Mouse (Mus musculus) c-Kit-positive CD71-positive TER-119-positive erythroid progenitor cells, embryonic 14.5 days (primary cell): Measurements from ENCODE around the gene Trp73.
A peak's percentile ranks its signal among the peaks of the same experiment; 100 is the strongest.

ENCODE experiments used
- DNase-seq: peaks from one replicate; pipeline ENCODE4 v3.0.0-alpha.2; 2013; ENCODE audit warnings: low spot score

The Trp73 gene

DNA sequence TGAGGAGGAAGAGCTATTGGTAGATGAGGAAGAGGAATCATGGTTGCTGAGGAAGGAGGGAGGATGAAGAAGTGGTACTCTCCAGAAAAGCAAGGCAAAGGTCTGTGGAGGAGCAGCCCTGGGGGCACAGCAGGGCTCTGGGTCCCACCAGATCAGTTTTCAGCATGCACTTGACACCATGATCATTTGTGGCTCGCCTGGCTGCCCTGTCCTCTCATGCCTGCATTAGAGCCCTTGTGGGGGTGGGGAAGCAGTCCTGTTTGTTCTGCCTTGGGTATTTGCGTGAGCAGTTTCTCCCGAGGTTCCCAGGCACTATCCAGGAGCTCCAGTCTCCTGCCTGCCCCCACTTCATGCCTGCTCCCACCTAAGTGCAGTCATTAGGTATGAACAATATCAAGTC lies 102.9 kb downstream of the Trp73 start:
- DNase-seq: no peak

DNA sequence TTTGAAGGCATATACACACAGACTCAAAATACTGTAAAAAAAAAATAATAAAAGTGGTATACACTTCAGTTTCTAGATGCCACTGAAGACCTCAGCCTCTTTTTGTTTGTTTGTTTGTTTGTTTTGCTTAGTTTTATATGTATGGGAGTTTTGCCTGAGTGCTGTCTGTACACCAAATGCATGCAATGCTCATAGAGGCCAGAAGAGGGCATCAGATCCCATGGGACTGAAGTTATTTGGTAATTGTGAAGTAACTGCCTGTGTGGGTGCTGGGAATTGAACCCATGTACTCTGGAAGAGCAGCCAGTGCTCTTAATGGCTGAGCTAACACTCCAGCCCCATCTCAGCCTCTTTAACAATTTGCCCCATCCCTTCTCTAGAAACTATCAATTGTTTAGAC lies 111.4 kb downstream of the Trp73 start:
- DNase-seq: peak; percentile 48

DNA sequence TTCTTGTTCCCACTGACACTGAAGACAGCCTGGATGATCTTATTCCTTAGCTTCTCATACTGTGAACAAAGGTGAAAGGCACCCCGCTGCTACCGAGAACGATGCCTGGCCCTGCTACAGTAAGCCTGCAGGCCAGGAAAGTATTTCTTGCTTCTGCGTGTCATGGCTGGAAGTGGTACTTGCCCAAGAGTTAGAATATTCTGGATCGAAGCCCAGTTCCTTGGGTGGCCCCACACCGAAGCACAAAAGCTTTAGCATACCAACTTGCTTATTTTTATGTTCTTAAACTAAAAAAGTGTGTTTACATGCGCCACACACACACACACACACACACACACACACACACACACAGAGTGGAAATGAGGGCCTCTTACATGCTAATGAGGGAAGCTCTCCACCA lies 111.9 kb downstream of the Trp73 start:
- DNase-seq: no peak

DNA sequence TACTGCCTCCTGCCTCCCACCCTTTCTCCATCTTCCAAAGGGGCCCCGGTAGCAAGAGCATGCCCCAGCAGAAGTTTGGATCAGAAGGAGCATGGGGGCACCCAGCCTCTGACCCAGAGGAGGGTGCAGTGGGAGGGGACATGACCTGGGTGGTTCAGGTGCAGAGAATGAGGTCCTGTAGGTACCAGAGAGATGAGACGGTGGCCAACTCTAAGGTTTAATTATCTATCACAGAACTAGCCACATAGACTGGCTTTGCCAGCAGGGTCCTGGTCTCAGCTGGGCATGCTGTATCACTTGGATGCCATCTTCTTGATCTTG lies 113.6 kb downstream of the Trp73 start:
- DNase-seq: no peak

DNA sequence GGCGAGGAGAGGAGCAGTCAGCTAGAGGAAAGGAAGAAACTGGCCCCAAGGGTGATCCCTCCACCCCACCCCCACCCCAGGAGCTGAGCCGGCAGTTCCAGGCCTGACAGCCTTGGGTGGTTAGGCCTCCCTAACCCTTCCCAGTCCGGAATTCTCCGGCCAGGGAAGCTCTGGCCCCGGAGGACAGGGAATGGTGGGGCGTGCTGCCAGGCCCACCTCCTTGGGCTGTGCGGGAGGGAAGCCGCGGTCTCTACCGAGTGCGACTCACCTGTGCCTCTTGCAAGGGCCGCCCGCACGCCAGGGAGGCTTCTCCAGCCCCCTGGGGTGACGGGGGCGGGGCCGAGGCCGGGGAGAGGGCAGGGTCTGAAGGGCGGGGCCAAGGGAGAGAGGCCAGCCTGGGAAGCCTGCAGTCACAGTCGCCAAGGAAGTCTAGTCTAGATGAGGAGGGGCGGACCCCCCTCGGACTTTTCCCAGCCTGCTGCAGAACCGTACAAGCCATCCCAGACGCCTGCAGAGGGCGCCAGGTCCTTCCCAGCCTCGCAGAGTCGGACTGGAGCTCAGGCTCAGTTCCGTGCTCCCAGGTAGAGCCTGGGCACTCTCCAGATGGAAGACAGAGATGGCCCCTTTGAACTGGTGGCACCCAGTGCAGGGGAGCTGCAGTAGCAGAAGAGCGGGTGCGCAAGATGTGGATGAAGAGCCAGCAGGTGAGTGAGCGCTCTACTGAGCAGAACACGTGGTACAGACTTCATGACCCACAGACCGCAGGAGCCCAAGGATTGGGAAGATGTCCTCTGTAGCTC lies 114.2 kb downstream of the Trp73 start, which contains the start of gene Smim1:
Gene Smim1 (minus strand): TSS at position 590 of the 800 bp plus-strand sequence.
- peak; percentile 82 for DNase-seq

- peak; percentile 67 for DNase-seq
These were observed 115.1 kb downstream of the Trp73 start for GRCm38 (mm10) chr4:154024729-154025521.

- peak; percentile 88 for DNase-seq
These were observed 116.0 kb downstream of the Trp73 start for GRCm38 (mm10) chr4:154023754-154024601.

DNA sequence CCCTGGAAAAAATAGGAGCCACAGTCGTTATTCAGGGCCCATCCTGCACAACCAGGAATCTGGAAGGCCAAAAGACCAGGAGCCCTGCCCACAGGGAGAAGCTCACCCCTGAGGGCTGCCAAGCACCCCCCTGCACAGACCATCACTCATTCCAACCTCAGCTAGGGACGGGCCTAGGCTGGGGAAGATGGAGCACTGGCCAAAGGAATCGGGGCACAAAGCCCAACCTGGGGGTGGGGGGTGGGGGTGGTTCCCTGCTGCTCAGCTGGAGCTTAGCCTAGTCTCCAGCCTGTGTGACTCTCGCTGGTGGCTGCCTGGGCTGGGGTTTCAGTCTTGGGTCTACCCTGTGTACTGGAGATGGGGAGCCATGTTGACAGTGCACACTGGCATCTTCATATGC lies 117.2 kb downstream of the Trp73 start:
- DNase-seq: no peak

- DNase-seq: no peak
These were observed 117.6 kb downstream of the Trp73 start for GRCm38 (mm10) chr4:154022407-154022806.

GRCm38 (mm10) chr4:154021432-154021831 lies 118.6 kb downstream of the Trp73 start:
- DNase-seq: no peak

GRCm38 (mm10) chr4:154019571-154019970 lies 120.4 kb downstream of the Trp73 start:
- DNase-seq: peak; percentile 57

GRCm38 (mm10) chr4:154015476-154015875 lies 124.5 kb downstream of the Trp73 start:
- no peak for DNase-seq

DNA sequence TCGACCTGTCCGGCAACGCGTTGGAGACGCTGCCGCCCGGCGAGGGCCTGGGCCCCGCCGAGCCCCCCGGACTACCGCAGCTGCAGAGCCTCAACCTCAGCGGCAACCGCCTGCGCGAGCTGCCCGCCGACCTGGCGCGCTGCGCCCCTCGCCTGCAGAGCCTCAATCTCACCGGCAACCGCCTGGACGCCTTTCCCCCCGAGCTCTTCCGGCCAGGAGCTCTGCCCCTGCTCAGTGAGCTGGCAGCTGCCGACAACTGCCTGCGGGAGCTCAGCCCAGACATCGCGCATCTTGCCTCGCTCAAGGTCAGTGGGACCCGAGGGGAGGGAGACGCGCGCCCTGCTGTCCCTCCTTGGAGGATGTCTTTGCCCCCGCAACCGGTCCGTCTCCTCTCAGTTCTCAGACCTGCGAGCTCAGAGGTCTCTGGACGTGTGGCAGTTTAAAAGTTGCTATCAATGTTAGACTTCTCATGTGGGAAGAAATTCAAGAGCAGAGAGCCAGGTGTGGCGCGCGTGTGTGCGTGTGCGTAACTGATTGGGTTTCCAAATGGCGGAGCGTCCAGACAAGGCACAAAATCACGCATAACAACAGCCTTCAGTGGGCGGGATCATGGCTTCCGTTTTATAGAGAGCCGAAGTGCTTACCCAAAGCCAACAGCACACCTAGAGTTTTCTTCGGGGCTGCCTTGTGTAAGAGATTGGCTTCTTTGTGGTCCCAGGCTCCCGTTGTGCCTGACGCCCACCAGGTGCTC lies 127.7 kb downstream of the Trp73 start:
- DNase-seq: no peak

DNA sequence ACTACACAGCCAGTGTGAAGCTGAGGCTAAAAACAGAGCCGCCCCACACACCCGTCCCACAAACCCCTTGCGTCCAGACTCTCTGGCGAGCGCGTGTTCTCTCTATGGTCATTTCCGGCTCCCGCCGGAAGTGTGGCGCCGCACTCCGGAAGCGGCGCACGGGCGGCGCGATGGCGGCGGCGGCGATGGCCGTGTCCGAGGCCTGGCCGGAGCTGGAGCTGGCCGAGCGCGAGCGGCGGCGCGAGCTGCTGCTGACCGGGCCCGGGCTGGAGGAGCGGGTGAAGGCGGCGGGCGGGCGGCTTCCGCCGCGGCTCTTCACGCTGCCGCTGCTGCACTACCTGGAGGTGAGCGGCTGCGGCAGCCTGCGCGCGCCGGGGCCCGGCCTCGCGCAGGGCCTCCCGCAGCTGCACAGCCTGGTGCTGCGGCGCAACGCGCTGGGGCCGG lies 128.3 kb downstream of the Trp73 start, which contains the start of gene Lrrc47:
Gene Lrrc47 (plus strand): TSS at position 86 of the 444 bp plus-strand sequence.
- DNase-seq: peak; percentile 73

- no peak for DNase-seq
These were observed 128.9 kb downstream of the Trp73 start for GRCm38 (mm10) chr4:154010907-154011645.

DNA sequence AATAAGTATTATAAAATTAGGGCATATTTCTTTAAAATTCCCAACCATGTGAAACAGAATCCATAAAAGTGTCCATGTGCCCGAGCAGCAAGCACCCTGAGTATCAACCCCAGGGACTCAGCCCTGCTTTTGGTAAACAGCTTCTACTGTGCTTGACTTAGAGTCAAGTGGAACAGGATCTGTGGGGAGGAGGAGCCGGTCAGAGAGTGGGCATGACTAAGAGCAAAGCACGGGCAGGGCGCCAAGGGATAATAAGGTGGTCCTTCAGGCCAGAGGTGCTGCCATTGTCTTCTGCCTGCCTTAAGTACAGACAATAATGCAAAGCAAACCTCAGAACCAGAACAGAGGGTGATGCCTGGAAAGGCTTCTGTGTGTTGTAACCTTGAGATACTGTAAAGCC lies 132.2 kb downstream of the Trp73 start:
- DNase-seq: no peak

DNA sequence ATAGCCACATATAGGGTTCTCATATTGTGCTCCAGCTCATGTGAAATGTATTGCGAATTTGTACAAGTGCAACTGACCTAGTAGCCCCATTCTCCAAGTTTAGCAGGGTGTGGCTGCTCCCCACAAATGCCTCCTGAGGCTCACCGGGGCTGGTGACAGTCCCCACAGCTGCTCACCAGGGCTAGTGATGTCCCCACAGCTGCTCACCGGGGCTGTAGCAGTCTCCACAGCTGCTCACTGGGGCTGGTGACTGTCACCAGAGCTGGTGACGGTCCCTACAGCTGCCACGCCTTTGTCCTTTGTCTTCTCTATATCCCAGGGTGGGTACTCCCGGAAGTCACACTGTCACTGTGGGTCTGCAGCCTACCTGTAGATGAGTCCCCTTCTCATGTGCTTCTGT lies 133.7 kb downstream of the Trp73 start:
- DNase-seq: no peak
